Mouse (Mus musculus): ENCODE results near the gene Mta2.

DNA sequence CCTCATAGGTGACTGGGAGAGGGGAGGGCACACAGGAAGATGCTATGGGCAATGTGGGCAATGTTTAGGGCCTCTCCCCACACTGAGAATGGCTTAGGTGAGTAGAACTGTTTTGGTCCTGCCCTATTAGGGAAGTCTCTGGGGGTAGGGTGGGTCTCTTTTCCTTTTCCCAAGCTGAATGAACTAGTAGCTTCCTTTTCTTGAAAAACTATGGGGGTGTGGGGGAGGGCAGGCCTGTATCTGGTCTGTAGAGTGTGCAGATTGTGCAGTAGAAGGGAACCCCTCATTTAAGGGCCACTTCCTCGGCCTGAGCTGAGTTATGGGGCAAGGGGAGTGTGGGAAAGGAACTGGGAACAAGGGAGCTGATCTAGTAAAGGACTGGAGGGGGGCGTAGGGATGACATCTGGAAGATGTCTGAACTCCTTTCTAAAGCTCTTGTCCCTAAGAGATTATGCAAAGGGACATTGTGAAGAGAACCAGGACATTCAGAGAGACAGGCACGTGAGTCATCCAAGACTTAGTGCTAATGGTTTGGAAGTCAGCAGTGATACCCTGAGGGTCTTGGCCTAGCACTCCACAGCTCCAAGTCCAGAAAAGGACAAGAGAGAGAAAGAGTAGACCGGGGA lies 49.7 kb downstream of the Mta2 start:
- TF ChIP-seq CTCF (IDR thresholded peaks at IDR 0.05): no peak
- no peak for TF ChIP-seq EP300 (IDR thresholded peaks at IDR 0.05)

Data from lung, postnatal 0 days (tissue).